Mouse (Mus musculus) stomach, postnatal 0 days (tissue): ENCODE measurements at regions not wholly inside any gene's neighbourhood (a gene's known extent, or its start where the extent isn't known, plus 50 kb on each side); places are given as distances from the start of the nearest gene placed in this dataset.

Experiments
- CTCF ChIP-seq: IDR thresholded peaks from 2 replicates; pipeline ENCODE4 v1.5.1; 2016; ENCODE audit warnings: antibody characterized with exemption, low read depth, mild to moderate bottlenecking, moderate library complexity
- EP300 ChIP-seq: optimal IDR thresholded peaks from 2 replicates; pipeline ENCODE3; 2016; ENCODE audit warnings: antibody characterized with exemption

GRCm38 (mm10) chr16:76655106-76655505 is 281.5 kb upstream of the Nrip1 start:
- TF ChIP-seq EP300, result no peak
- no peak for TF ChIP-seq CTCF
